Mouse (Mus musculus) embryonic fibroblast, embryonic 13.5 days (primary cell): ENCODE measurements at regions not wholly inside any gene's neighbourhood (a gene's known extent, or its start where the extent isn't known, plus 50 kb on each side); places are given as distances from the start of the nearest gene placed in this dataset.

ENCODE experiments used
- CTCF ChIP-seq: IDR thresholded peaks from 2 replicates; pipeline ENCODE4 v1.5.1; 2011; ENCODE audit warnings: mild to moderate bottlenecking, control low read depth, low read length, moderate library complexity, borderline replicate concordance; ENCODE audit not compliant: insufficient read depth
- POLR2A ChIP-seq: IDR thresholded peaks from 2 replicates; pipeline ENCODE4 v1.6.1; 2011; ENCODE audit warnings: low read depth, mild to moderate bottlenecking, control low read depth, low read length, moderate library complexity

DNA sequence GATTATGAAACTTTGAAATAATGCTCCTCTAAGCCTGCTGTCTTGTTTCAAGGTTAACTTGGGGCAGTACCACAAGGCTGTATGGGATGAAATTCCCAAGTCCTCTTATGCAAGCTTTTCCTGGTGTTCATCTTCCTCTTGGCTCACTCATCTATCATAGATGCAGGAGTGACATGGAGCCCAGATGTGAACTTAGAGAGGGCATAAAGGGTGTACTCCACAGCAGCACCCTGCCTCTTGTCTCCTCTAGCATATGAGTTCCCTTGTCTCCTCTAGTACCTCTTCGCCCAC is 53.3 kb upstream of the Igf1 start:
- TF ChIP-seq CTCF (no peak), POLR2A (no peak)
